Mouse (Mus musculus) G1E (cell line): ENCODE results near the gene Gm17604. TPM values are rescaled to one million over a fixed set of nuclear protein-coding genes. Genes with fewer than 3 reads are reported as not detected.
A peak's percentile ranks its signal among the peaks of the same experiment; 100 is the strongest.

ENCODE experiments used
- ATAC-seq: 2 replicates; pipeline ENCODE4 v1.8.0; 2016; ENCODE audit warnings: mild to moderate bottlenecking; ENCODE audit not compliant: insufficient number of reproducible peaks, poor library complexity, low FRiP score, severe bottlenecking; ENCODE audit errors: extremely low read depth
- DNase-seq: peaks from one replicate; pipeline ENCODE4 v3.0.0; 2012; ENCODE audit warnings: low spot score
- H3K27me3 ChIP-seq: 2 replicates; pipeline ENCODE4 v1.6.1; 2012; ENCODE audit warnings: mild to moderate bottlenecking, low read length, inconsistent platforms; ENCODE audit not compliant: insufficient read depth
- H3K36me3 ChIP-seq: replicated peaks from 2 replicates; pipeline ENCODE3; 2012; ENCODE audit warnings: mild to moderate bottlenecking, inconsistent platforms
- H3K4me1 ChIP-seq: 2 replicates; pipeline ENCODE4 v1.6.1; 2012; ENCODE audit warnings: low read depth, low read length, inconsistent platforms, mixed read lengths; ENCODE audit not compliant: insufficient read depth
- H3K4me3 ChIP-seq: 2 replicates; pipeline ENCODE4 v1.5.1; 2012; ENCODE audit warnings: low read depth, mild to moderate bottlenecking, inconsistent platforms, low read length, moderate library complexity, mixed read lengths
- H3K9me3 ChIP-seq: replicated peaks from 2 replicates; pipeline ENCODE4 v1.6.1; 2012; ENCODE audit warnings: inconsistent platforms
- CTCF ChIP-seq: IDR thresholded peaks from 2 replicates; pipeline ENCODE4 v1.5.1; 2012; ENCODE audit warnings: low read depth, low read length, inconsistent platforms, mixed read lengths
- GATA1 ChIP-seq: IDR thresholded peaks from 2 replicates; pipeline ENCODE4 v1.6.1; 2012; ENCODE audit warnings: borderline replicate concordance, low read length, inconsistent platforms, mixed read lengths
- GATA2 ChIP-seq: IDR thresholded peaks from 2 replicates; pipeline ENCODE4 v1.6.1; 2012; ENCODE audit warnings: low read depth, low read length, inconsistent platforms, borderline replicate concordance
- POLR2AphosphoS5 ChIP-seq: IDR thresholded peaks from 2 replicates; pipeline ENCODE4 v1.6.1; 2012; ENCODE audit warnings: low read depth, low read length, inconsistent platforms; ENCODE audit not compliant: insufficient replicate concordance
- TAL1 ChIP-seq: conservative IDR thresholded peaks from 2 replicates; pipeline ENCODE4 v1.6.1; 2012; ENCODE audit warnings: low read depth, low read length, inconsistent platforms, mixed read lengths
- polyA plus RNA-seq: library from polyadenylated mRNA; stranded (reverse); fragments of >175 nt; gene quantifications from 2 replicates; pipeline ENCODE4 v1.2.3, GENCODE M21; 2012
- total RNA-seq, 2 experiments: library from RNA; stranded (forward) in 1 of 2; stranded (reverse) in 1 of 2; fragments of 200-1000 nt in 1 of 2; fragments of >200 nt in 1 of 2; fragmentation: Nextera tagmentation in 1 of 2; gene quantifications; 2 replicates each; pipeline ENCODE4 v1.2.3; 2014 to 2017

Gene Gm17604
- total RNA-seq (2014; fragmentation: Nextera tagmentation): not detected in 2 replicates
- total RNA-seq (2017): not detected in 2 replicates
- not detected in 2 replicates for polyA plus RNA-seq

GRCm38 (mm10) chrX:165004779-165005324, at the start of gene Gm17604:
Gene Gm17604 (minus strand): TSS chrX:165004829.
- TF ChIP-seq TAL1 (no peak), CTCF (no peak), GATA1 (no peak), POLR2AphosphoS5 (no peak), GATA2 (no peak)
- ATAC-seq: no peak

DNA sequence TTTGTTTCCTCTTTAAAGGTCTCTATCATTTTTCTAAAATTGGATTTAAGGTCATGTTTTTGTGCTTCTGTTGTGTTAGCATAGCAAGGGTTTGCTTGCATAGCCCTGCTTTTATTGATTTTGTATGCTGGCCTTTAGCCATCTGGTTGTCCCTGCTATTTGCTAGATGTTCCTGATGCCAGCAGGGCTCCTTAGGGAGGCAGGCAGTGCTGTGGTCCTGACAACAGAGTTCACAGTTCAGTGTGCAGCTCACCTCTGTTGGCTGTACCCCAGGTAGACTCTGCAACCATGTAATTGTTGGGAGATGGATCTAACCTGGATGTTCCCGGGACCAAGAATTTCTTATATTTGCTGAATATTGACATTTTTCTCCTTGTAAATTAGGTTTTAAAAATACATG, 45.3 kb upstream of the Gm17604 start:
- TF ChIP-seq POLR2AphosphoS5: no peak
- no peak for TF ChIP-seq CTCF
- no peak for TF ChIP-seq GATA1
- TF ChIP-seq TAL1: no peak
- no peak for TF ChIP-seq GATA2
- ATAC-seq (no peak), DNase-seq (no peak)
- H3K36me3 ChIP-seq: no peaks in the 10 kb centered on the region
- H3K4me1 ChIP-seq: no peaks in the 10 kb centered on the region
- no peaks in the 10 kb centered on the region for H3K27me3 ChIP-seq
- no peaks in the 10 kb centered on the region for H3K9me3 ChIP-seq
- no peak overlapping the region for H3K4me3 ChIP-seq

More at GRCm38 (mm10) chrX:165004779-165005324, at the start of gene Gm17604:
- Histone ChIP-seq H3K4me1 (no peaks in the 10 kb centered on the region), H3K36me3 (no peaks in the 10 kb centered on the region), H3K27me3 (0 out of 2 replicates have a peak, but pooled peaks cover 3% of the 10 kb centered on the region), H3K9me3 (no peaks in the 10 kb centered on the region), H3K4me3 (no peak within 1 kb of the TSS)
- DNase-seq: no peak

GRCm38 (mm10) chrX:165003141-165003540, 1.5 kb downstream of the Gm17604 start:
- no peak for ATAC-seq
- Histone ChIP-seq H3K27me3 (0 out of 2 replicates have a peak, but pooled peaks cover 3% of the 10 kb centered on the region), H3K9me3 (no peaks in the 10 kb centered on the region), H3K36me3 (peaks cover 2% of the 10 kb centered on the region), H3K4me3 (no peak overlapping the region), H3K4me1 (no peaks in the 10 kb centered on the region)
- TF ChIP-seq TAL1 (no peak), POLR2AphosphoS5 (no peak), CTCF (no peak), GATA2 (no peak), GATA1 (no peak)
- no peak for DNase-seq

DNA sequence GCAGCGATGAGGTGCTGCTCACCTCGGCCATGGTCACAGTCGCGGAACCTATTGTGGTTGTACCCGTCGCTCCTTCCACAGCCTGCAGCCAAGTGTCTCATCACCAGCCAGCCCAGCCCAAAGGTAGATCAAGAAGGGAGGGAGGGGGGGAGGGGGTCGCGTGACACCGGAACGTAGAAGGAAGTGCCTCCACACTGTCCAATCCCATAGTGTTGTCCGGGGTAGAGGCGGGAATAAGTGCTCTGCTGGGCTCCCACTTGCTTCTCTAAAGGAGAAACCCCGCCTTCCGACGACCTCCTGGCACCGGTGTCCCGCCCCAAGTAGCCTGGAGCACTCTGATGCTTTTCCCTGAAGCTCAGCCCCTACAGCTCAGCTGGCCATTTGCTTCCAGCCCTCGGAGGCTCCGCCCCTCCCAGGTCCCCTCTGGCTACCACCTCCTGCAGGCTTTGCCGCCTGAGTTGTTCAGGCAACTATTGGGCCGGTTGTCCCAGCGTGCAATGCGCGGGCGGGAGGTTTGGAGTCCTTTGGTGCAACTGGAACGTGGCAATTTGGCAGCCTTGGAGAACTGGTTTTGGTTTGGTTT, 24.3 kb downstream of the Gm17604 start, which contains the start of the genes Mospd2 and Fancb:
Gene Mospd2, minus strand, starts transcription at position 183 of the 583 bp plus-strand sequence.
Gene Fancb, plus strand, starts transcription at position 400 of the 583 bp plus-strand sequence.
- Histone ChIP-seq H3K27me3 (no peaks in the 10 kb centered on the region), H3K36me3 (peaks cover 15% of the 10 kb centered on the region), H3K9me3 (no peaks in the 10 kb centered on the region), H3K4me1 (no peaks in the 10 kb centered on the region), H3K4me3 (peak within 1 kb of the TSS; percentile 81)
- ATAC-seq: peak; percentile 97
- no peak for TF ChIP-seq GATA1
- no peak for TF ChIP-seq POLR2AphosphoS5
- no peak for TF ChIP-seq CTCF
- TF ChIP-seq GATA2: no peak
- no peak for TF ChIP-seq TAL1
- peak; percentile 69 for DNase-seq

- Histone ChIP-seq H3K27me3 (no peaks in the 10 kb centered on the region), H3K36me3 (peaks cover 15% of the 10 kb centered on the region), H3K9me3 (no peaks in the 10 kb centered on the region), H3K4me1 (no peaks in the 10 kb centered on the region), H3K4me3 (no peak overlapping the region)
- DNase-seq: no peak
- TF ChIP-seq GATA1 (no peak), CTCF (no peak), TAL1 (no peak), POLR2AphosphoS5 (no peak), GATA2 (no peak)
- no peak for ATAC-seq
These were observed 25.8 kb downstream of the Gm17604 start for GRCm38 (mm10) chrX:164978866-164979265.

GRCm38 (mm10) chrX:164971206-164971605, 33.4 kb downstream of the Gm17604 start:
- no peak for TF ChIP-seq CTCF
- no peak for TF ChIP-seq TAL1
- TF ChIP-seq GATA2: no peak
- no peak for TF ChIP-seq GATA1
- TF ChIP-seq POLR2AphosphoS5: no peak
- Histone ChIP-seq H3K36me3 (peaks cover 31% of the 10 kb centered on the region), H3K9me3 (no peaks in the 10 kb centered on the region), H3K27me3 (no peaks in the 10 kb centered on the region), H3K4me1 (no peaks in the 10 kb centered on the region), H3K4me3 (no peak overlapping the region)
- no peak for DNase-seq
- no peak for ATAC-seq
